Mouse (Mus musculus): ENCODE measurements at regions not wholly inside any gene's neighbourhood (a gene's known extent, or its start where the extent isn't known, plus 50 kb on each side); places are given as distances from the start of the nearest gene placed in this dataset.

- Histone ChIP-seq H3K27ac (ENCODE audit: insufficient read depth, low read depth, low read length) (no peak overlapping the region), H3K4me1 (ENCODE audit: control insufficient read depth, insufficient read depth, insufficient read length, low read length) (no peaks in the 10 kb centered on the region; the same call in 1 of the 2 replicates), H3K36me3 (ENCODE audit: control insufficient read depth, insufficient read depth, low read length) (no peaks in the 10 kb centered on the region), H3K27me3 (ENCODE audit: control insufficient read depth, insufficient read depth, low read length) (no peaks in the 10 kb centered on the region), H3K4me3 (ENCODE audit: low read depth, low read length) (no peak overlapping the region)
- 28% methylated on average over 2 of the region's 2 CpGs for WGBS
- TF ChIP-seq CTCF (IDR thresholded peaks at IDR 0.05; ENCODE audit: extremely low read depth, insufficient read length, insufficient replicate concordance, low read depth, low read length) (no peak), POLR2A (IDR thresholded peaks at IDR 0.05; ENCODE audit: low read depth, low read length) (no peak)
These were observed 462.1 kb downstream of the Fut8 start for GRCm38 (mm10) chr12:77699896-77700605.

GRCm38 (mm10) chr12:77715506-77715905 lies 477.6 kb downstream of the Fut8 start:
- TF ChIP-seq CTCF (IDR thresholded peaks at IDR 0.05; ENCODE audit: extremely low read depth, insufficient read length, insufficient replicate concordance, low read depth, low read length): no peak
- no peak for TF ChIP-seq POLR2A (IDR thresholded peaks at IDR 0.05; ENCODE audit: low read depth, low read length)
- Histone ChIP-seq H3K27ac (ENCODE audit: insufficient read depth, low read depth, low read length) (peak overlapping the region; percentile 21; the same call in 1 of the 2 replicates), H3K4me1 (ENCODE audit: control insufficient read depth, insufficient read depth, insufficient read length, low read length) (peaks cover 4% of the 10 kb centered on the region; the same call in 1 of the 2 replicates), H3K27me3 (ENCODE audit: control insufficient read depth, insufficient read depth, low read length) (no peaks in the 10 kb centered on the region), H3K36me3 (ENCODE audit: control insufficient read depth, insufficient read depth, low read length) (no peaks in the 10 kb centered on the region), H3K4me3 (ENCODE audit: low read depth, low read length) (no peak overlapping the region)
- 27% methylated on average over 7 of the region's 7 CpGs for WGBS

DNA sequence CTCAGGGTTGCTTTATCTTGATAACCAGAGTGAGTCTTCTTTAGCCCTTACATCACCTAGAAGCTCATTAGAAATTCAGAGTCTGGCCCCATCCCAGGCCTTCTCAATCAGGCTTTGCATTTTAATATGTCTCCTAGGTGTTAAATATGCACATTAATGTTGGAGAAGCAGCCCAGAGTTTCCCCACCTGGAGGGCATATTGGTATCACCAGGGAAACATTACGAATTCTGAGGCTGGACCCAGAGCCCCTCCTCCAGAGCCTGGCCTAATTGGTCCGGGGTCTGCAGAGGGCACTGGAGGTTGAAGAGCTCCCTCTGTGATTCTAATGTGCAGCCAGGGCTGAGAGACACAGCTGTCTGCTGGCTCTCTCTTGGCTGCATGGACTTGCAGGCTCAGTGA lies 478.1 kb downstream of the Fut8 start:
- no peak overlapping the region for H3K27ac ChIP-seq (ENCODE audit: insufficient read depth, low read depth, low read length)
- WGBS: 55% methylated on average over 2 of the region's 2 CpGs
- no peak overlapping the region for H3K4me3 ChIP-seq (ENCODE audit: low read depth, low read length)
- H3K36me3 ChIP-seq (ENCODE audit: control insufficient read depth, insufficient read depth, low read length): no peaks in the 10 kb centered on the region
- no peaks in the 10 kb centered on the region for H3K27me3 ChIP-seq (ENCODE audit: control insufficient read depth, insufficient read depth, low read length)
- TF ChIP-seq POLR2A (IDR thresholded peaks at IDR 0.05; ENCODE audit: low read depth, low read length) (no peak), CTCF (IDR thresholded peaks at IDR 0.05; ENCODE audit: extremely low read depth, insufficient read length, insufficient replicate concordance, low read depth, low read length) (no peak)
- peaks cover 4% of the 10 kb centered on the region; the same call in 1 of the 2 replicates for H3K4me1 ChIP-seq (ENCODE audit: control insufficient read depth, insufficient read depth, insufficient read length, low read length)

- Histone ChIP-seq H3K27ac (ENCODE audit: insufficient read depth, low read depth, low read length) (no peak overlapping the region), H3K4me1 (ENCODE audit: control insufficient read depth, insufficient read depth, insufficient read length, low read length) (peaks cover 5% of the 10 kb centered on the region; the same call in 1 of the 2 replicates), H3K36me3 (ENCODE audit: control insufficient read depth, insufficient read depth, low read length) (no peaks in the 10 kb centered on the region), H3K4me3 (ENCODE audit: low read depth, low read length) (no peak overlapping the region), H3K27me3 (ENCODE audit: control insufficient read depth, insufficient read depth, low read length) (no peaks in the 10 kb centered on the region)
- TF ChIP-seq POLR2A (IDR thresholded peaks at IDR 0.05; ENCODE audit: low read depth, low read length): no peak
- no peak for TF ChIP-seq CTCF (IDR thresholded peaks at IDR 0.05; ENCODE audit: extremely low read depth, insufficient read length, insufficient replicate concordance, low read depth, low read length)
- WGBS: 19% methylated on average over 4 of the region's 4 CpGs
These were observed 466.3 kb upstream of the Gm6657 start for GRCm38 (mm10) chr12:77727766-77728165.

DNA sequence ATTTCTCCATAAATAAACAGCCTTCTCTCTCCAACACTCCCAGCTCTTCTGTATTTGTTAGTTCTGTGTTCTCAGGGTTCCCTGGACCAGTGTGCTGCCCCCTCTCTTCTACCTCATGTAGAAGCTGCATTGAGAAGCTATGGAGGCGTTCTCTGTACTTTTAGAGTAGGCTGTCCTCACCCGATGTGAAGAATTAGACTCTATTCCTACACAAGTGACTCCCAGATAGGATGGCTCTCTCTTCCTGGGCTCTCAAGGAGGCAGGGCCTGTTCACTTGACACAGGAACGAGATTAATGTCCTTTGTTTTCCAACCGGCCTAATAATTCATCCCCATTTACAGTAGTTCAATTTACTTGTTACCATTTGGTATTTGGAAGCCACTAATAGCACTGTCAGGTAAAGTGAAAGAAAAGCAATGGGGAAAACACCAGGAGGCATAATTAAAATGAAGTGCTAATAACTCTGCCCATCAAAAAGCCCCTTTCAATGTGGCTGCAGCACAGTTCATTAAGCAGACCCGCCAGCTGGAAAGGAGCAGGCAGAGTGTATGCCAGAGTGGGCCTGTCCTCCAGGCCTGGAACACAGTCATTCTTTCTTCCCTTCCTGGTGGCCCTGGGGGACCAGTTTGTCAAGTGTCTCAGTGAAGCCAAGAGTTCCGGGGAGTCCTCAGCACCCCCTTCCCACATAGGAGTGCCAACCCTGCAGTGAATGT lies 454.8 kb upstream of the Gm6657 start:
- Histone ChIP-seq H3K27me3 (ENCODE audit: control insufficient read depth, insufficient read depth, low read length) (no peaks in the 10 kb centered on the region), H3K27ac (ENCODE audit: insufficient read depth, low read depth, low read length) (no peak overlapping the region), H3K4me3 (ENCODE audit: low read depth, low read length) (no peak overlapping the region), H3K36me3 (ENCODE audit: control insufficient read depth, insufficient read depth, low read length) (no peaks in the 10 kb centered on the region), H3K4me1 (ENCODE audit: control insufficient read depth, insufficient read depth, insufficient read length, low read length) (peaks cover 2% of the 10 kb centered on the region; the same call in 1 of the 2 replicates)
- TF ChIP-seq CTCF (IDR thresholded peaks at IDR 0.05; ENCODE audit: extremely low read depth, insufficient read length, insufficient replicate concordance, low read depth, low read length) (no peak), POLR2A (IDR thresholded peaks at IDR 0.05; ENCODE audit: low read depth, low read length) (no peak)
- whole genome bisulfite sequencing: 77% methylated on average over 6 of the region's 6 CpGs

GRCm38 (mm10) chr12:77742716-77743115 lies 451.3 kb upstream of the Gm6657 start:
- H3K4me3 ChIP-seq (ENCODE audit: low read depth, low read length): no peak overlapping the region
- H3K36me3 ChIP-seq (ENCODE audit: control insufficient read depth, insufficient read depth, low read length): no peaks in the 10 kb centered on the region
- H3K4me1 ChIP-seq (ENCODE audit: control insufficient read depth, insufficient read depth, insufficient read length, low read length): peaks cover 2% of the 10 kb centered on the region; the same call in 1 of the 2 replicates
- WGBS: 58% methylated on average over 3 of the region's 3 CpGs
- H3K27ac ChIP-seq (ENCODE audit: insufficient read depth, low read depth, low read length): no peak overlapping the region
- TF ChIP-seq CTCF (IDR thresholded peaks at IDR 0.05; ENCODE audit: extremely low read depth, insufficient read length, insufficient replicate concordance, low read depth, low read length) (no peak), POLR2A (IDR thresholded peaks at IDR 0.05; ENCODE audit: low read depth, low read length) (no peak)
- no peaks in the 10 kb centered on the region for H3K27me3 ChIP-seq (ENCODE audit: control insufficient read depth, insufficient read depth, low read length)

DNA sequence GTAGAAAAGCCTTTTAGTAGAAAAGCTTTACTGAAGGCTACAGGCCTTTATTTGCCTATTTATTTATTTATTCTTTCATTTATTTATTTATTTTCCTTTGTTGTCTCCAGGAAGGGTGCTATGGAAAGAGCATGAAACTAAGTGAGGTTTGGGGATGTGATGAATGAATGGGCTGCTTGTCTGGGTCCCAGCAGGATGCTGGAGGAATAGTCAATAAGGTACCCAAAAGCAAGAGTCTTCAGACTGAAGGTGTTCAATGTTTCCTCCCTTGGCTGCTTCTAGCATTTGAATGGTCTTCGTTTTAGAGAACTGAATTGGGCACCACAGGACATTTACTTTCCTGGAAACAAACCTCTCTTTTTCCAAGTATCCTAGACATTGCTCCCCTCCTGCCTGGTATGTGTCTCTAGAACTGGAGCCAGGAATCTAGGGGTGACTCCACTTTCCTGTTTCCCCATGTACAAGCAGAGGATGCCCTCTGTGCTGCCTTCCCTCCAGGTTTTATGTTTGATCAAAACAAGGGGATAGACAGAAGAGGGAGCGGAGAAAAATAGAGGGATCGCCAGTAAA lies 444.5 kb upstream of the Gm6657 start:
- TF ChIP-seq CTCF (IDR thresholded peaks at IDR 0.05; ENCODE audit: extremely low read depth, insufficient read length, insufficient replicate concordance, low read depth, low read length) (no peak), POLR2A (IDR thresholded peaks at IDR 0.05; ENCODE audit: low read depth, low read length) (no peak)

More for the DNA sequence above, 444.5 kb upstream of the Gm6657 start:
- no peak overlapping the region for H3K27ac ChIP-seq (ENCODE audit: insufficient read depth, low read depth, low read length)
- H3K36me3 ChIP-seq (ENCODE audit: control insufficient read depth, insufficient read depth, low read length): no peaks in the 10 kb centered on the region
- no peak overlapping the region for H3K4me3 ChIP-seq (ENCODE audit: low read depth, low read length)
- WGBS: 87% methylated on average over 3 of the region's 3 CpGs
- no peaks in the 10 kb centered on the region for H3K4me1 ChIP-seq (ENCODE audit: control insufficient read depth, insufficient read depth, insufficient read length, low read length)
- no peaks in the 10 kb centered on the region for H3K27me3 ChIP-seq (ENCODE audit: control insufficient read depth, insufficient read depth, low read length)

Data from small intestine, adult 2 months (tissue).